Comparison of ENCODE assay signal across 16 mouse cellular contexts in genomic region chr5:38136247-38136646, GRCm38 (mm10). TPM values are rescaled to one million over a fixed set of nuclear protein-coding genes. Genes with fewer than 3 reads are reported as not detected.
A peak's percentile ranks its signal among the peaks of the same experiment; 100 is the strongest.
DNase-seq lines count a peak whose midpoint lies in the region; ATAC-seq lines count a peak whose summit lies in the region.
"Had no signal": no experiment of that assay in that cellular context is flagged by ENCODE, and none has a peak within 500 bp of the region (broad histone marks: within the 10 kb centered on the region; RNA-seq: fewer than 3 reads in every experiment).

No protein-coding gene starts in this region.

- H3K27me3 ChIP-seq in forebrain, embryonic 16.5 days (replicated peaks; ENCODE audit: control insufficient read depth, insufficient read depth, low read length): no peaks in the 10 kb centered on the region
- no peaks in the 10 kb centered on the region for H3K27me3 ChIP-seq in forebrain, embryonic 10.5 days (ENCODE audit: poor library complexity, severe bottlenecking)
- H3K27me3 ChIP-seq in midbrain, embryonic 11.5 days (ENCODE audit: control insufficient read depth, insufficient read depth, low read length): no peaks in the 10 kb centered on the region
- H3K27me3 ChIP-seq in midbrain, embryonic 10.5 days (ENCODE audit: low read depth, poor library complexity, severe bottlenecking): no peaks in the 10 kb centered on the region
- no peaks in the 10 kb centered on the region for H3K27me3 ChIP-seq in kidney, embryonic 16.5 days (ENCODE audit: insufficient read depth, low read length)
- H3K27me3 ChIP-seq in neural tube, embryonic 15.5 days (replicated peaks): no peaks in the 10 kb centered on the region
- H3K27me3 ChIP-seq: heart, embryonic 15.5 days had no signal

- no peaks in the 10 kb centered on the region for H3K4me1 ChIP-seq in forebrain, embryonic 16.5 days (replicated peaks; ENCODE audit: control insufficient read depth, insufficient read depth, low read length)
- no peaks in the 10 kb centered on the region for H3K4me1 ChIP-seq in forebrain, embryonic 10.5 days
- H3K4me1 ChIP-seq in midbrain, embryonic 11.5 days (ENCODE audit: control insufficient read depth, insufficient read depth, low read length): no peaks in the 10 kb centered on the region
- H3K4me1 ChIP-seq in midbrain, embryonic 10.5 days: no peaks in the 10 kb centered on the region
- H3K4me1 ChIP-seq in kidney, embryonic 16.5 days (ENCODE audit: insufficient read depth, low read length): no peaks in the 10 kb centered on the region
- 0 out of 2 replicates have a peak, but pooled peaks cover 2% of the 10 kb centered on the region for H3K4me1 ChIP-seq in neural tube, embryonic 15.5 days
- H3K4me1 ChIP-seq: heart, embryonic 15.5 days had no signal

- WGBS in forebrain, embryonic 16.5 days: 96% methylated on average over 9 of the region's 9 CpGs
- 94% methylated on average over 9 of the region's 9 CpGs for WGBS in forebrain, embryonic 10.5 days
- WGBS in midbrain, embryonic 11.5 days: 90% methylated on average over 9 of the region's 9 CpGs
- 94% methylated on average over 9 of the region's 9 CpGs for WGBS in midbrain, embryonic 10.5 days
- 85% methylated on average over 9 of the region's 9 CpGs for WGBS in kidney, embryonic 16.5 days
- 92% methylated on average over 9 of the region's 9 CpGs for WGBS in neural tube, embryonic 15.5 days

- H3K36me3 ChIP-seq in forebrain, embryonic 16.5 days (ENCODE audit: control insufficient read depth, insufficient read depth): peaks cover 47% of the 10 kb centered on the region
- H3K36me3 ChIP-seq in forebrain, embryonic 10.5 days (replicated peaks): peaks cover 69% of the 10 kb centered on the region
- H3K36me3 ChIP-seq in midbrain, embryonic 11.5 days (ENCODE audit: control insufficient read depth, insufficient read depth, low read length): peaks cover 18% of the 10 kb centered on the region
- H3K36me3 ChIP-seq in midbrain, embryonic 10.5 days: peaks cover 67% of the 10 kb centered on the region
- peaks cover 16% of the 10 kb centered on the region for H3K36me3 ChIP-seq in kidney, embryonic 16.5 days (ENCODE audit: insufficient read depth, low read length)
- peaks cover 66% of the 10 kb centered on the region for H3K36me3 ChIP-seq in neural tube, embryonic 15.5 days

- no peak for DNase-seq in forebrain, embryonic 10.5 days (ENCODE audit: extremely low spot score, low spot score)
- peak; percentile 78 for DNase-seq in midbrain, embryonic 11.5 days (ENCODE audit: low spot score, missing footprints)
- DNase-seq in midbrain, embryonic 10.5 days (ENCODE audit: low spot score): no peak
- no peak for DNase-seq in cerebellum, postnatal 25 days
- DNase-seq in left cerebral cortex, postnatal 4 days: no peak
- DNase-seq: adrenal gland, postnatal 25 days; cerebellum, adult 8-10 months; heart, adult 11 months; thymus, postnatal 25 days had no signal

- H3K4me2 ChIP-seq in forebrain, embryonic 16.5 days (ENCODE audit: low read length): no peak overlapping the region
- H3K4me2 ChIP-seq in midbrain, embryonic 11.5 days: no peak overlapping the region
- no peak overlapping the region for H3K4me2 ChIP-seq in kidney, embryonic 16.5 days (replicated peaks; ENCODE audit: low read depth, low read length)
- H3K4me2 ChIP-seq in neural tube, embryonic 15.5 days: no peak overlapping the region
- H3K4me2 ChIP-seq: heart, embryonic 15.5 days had no signal

- H3K4me3 ChIP-seq in forebrain, embryonic 16.5 days (replicated peaks; ENCODE audit: low read length): no peak overlapping the region
- no peak overlapping the region for H3K4me3 ChIP-seq in forebrain, embryonic 10.5 days
- H3K4me3 ChIP-seq in midbrain, embryonic 11.5 days (ENCODE audit: low read depth, low read length): no peak overlapping the region
- H3K4me3 ChIP-seq in midbrain, embryonic 10.5 days: no peak overlapping the region
- no peak overlapping the region for H3K4me3 ChIP-seq in kidney, embryonic 16.5 days (ENCODE audit: low read length)
- H3K4me3 ChIP-seq in neural tube, embryonic 15.5 days (replicated peaks): no peak overlapping the region
- H3K4me3 ChIP-seq: erythroblast, embryonic 14.5 days; heart, embryonic 15.5 days; myocyte had no signal

- no peaks in the 10 kb centered on the region for H3K9me3 ChIP-seq in forebrain, embryonic 16.5 days (ENCODE audit: control insufficient read depth, low read length)
- no peaks in the 10 kb centered on the region for H3K9me3 ChIP-seq in forebrain, embryonic 10.5 days
- no peaks in the 10 kb centered on the region for H3K9me3 ChIP-seq in midbrain, embryonic 11.5 days (ENCODE audit: control insufficient read depth, low read length)
- no peaks in the 10 kb centered on the region for H3K9me3 ChIP-seq in midbrain, embryonic 10.5 days (replicated peaks)
- H3K9me3 ChIP-seq in kidney, embryonic 16.5 days (ENCODE audit: low read length): no peaks in the 10 kb centered on the region
- no peaks in the 10 kb centered on the region for H3K9me3 ChIP-seq in neural tube, embryonic 15.5 days (replicated peaks)
- H3K9me3 ChIP-seq: heart, embryonic 15.5 days had no signal

- ATAC-seq in forebrain, embryonic 16.5 days: peak; percentile 25; the same call in 1 of the 2 replicates
- no peak for ATAC-seq in midbrain, embryonic 11.5 days (ENCODE audit: low FRiP score)
- ATAC-seq in kidney, embryonic 16.5 days (ENCODE audit: low FRiP score, low TSS enrichment): peak; percentile 35; the same call in 1 of the 2 replicates
- 0 out of 2 replicates have a peak, but pooled peaks have one; percentile 21 for ATAC-seq in neural tube, embryonic 15.5 days (ENCODE audit: low FRiP score)

- intact Hi-C loops in left cerebral cortex, postnatal 4 days (cut with DNase I): no loop called here

- H3K9ac ChIP-seq in forebrain, embryonic 16.5 days (replicated peaks; ENCODE audit: low read depth, low read length): no peak overlapping the region
- H3K9ac ChIP-seq in midbrain, embryonic 11.5 days (ENCODE audit: low read length): no peak overlapping the region
- no peak overlapping the region for H3K9ac ChIP-seq in kidney, embryonic 16.5 days (replicated peaks; ENCODE audit: low read length)
- H3K9ac ChIP-seq in neural tube, embryonic 15.5 days (replicated peaks): no peak overlapping the region
- H3K9ac ChIP-seq: heart, embryonic 15.5 days had no signal

- no peak overlapping the region for H3K27ac ChIP-seq in forebrain, embryonic 16.5 days (ENCODE audit: low read length)
- no peak overlapping the region for H3K27ac ChIP-seq in forebrain, embryonic 10.5 days
- H3K27ac ChIP-seq in midbrain, embryonic 11.5 days (ENCODE audit: low read depth, low read length): no peak overlapping the region
- H3K27ac ChIP-seq in midbrain, embryonic 10.5 days (replicated peaks): no peak overlapping the region
- H3K27ac ChIP-seq in kidney, embryonic 16.5 days (ENCODE audit: low read length): no peak overlapping the region
- H3K27ac ChIP-seq in neural tube, embryonic 15.5 days (replicated peaks): no peak overlapping the region
- H3K27ac ChIP-seq: heart, embryonic 15.5 days; stomach, postnatal 0 days had no signal

RNA-seq across cellular contexts. Expression of gene Nsg1, which starts 23.5 kb away (rescaled TPM):
- polyA plus RNA-seq in forebrain, embryonic 16.5 days (2015; fragmentation: Nextera tagmentation; extraction: Ambion mirVana): 1,360 and 1,459 TPM in 2 replicates
- 112 and 114 TPM in 2 replicates for polyA plus RNA-seq in forebrain, embryonic 10.5 days (2016; fragmentation: Nextera tagmentation; extraction: Ambion mirVana)
- polyA plus RNA-seq in midbrain, embryonic 11.5 days (2014; fragmentation: Nextera tagmentation; extraction: Ambion mirVana): 76.7 and 77.4 TPM in 2 replicates
- 115 and 187 TPM in 2 replicates for polyA plus RNA-seq in midbrain, embryonic 10.5 days (2016; fragmentation: Nextera tagmentation; extraction: Ambion mirVana)
- 67.7 and 69.7 TPM in 2 replicates for polyA plus RNA-seq in kidney, embryonic 16.5 days (2015; fragmentation: Nextera tagmentation; extraction: Ambion mirVana)
- polyA plus RNA-seq in neural tube, embryonic 15.5 days (2015; fragmentation: Nextera tagmentation; extraction: Ambion mirVana): 1,201 and 1,460 TPM in 2 replicates
- total RNA-seq in left cerebral cortex, postnatal 4 days (2021): 1,000 to 10,000 TPM; 1,267 to 1,299 TPM
- polyA plus RNA-seq: erythroblast, embryonic 14.5 days had no signal
